Mouse (Mus musculus) heart, embryonic 16.5 days (tissue): ENCODE results near the gene Twf2. TPM values are rescaled to one million over a fixed set of nuclear protein-coding genes. Genes with fewer than 3 reads are reported as not detected.
"Not testable (repeated sequence)": the region's sequence is repeated elsewhere in the genome, so short reads cannot be mapped to it uniquely, and the experiment has no call there.

ENCODE experiments used
- ATAC-seq: fragments of 200-750 bp; cut with Nextera tagmentation; replicated peaks from 2 replicates; pipeline ENCODE4 v1.8.0; 2017; ENCODE audit warnings: moderate number of reproducible peaks; ENCODE audit not compliant: insufficient read depth, low FRiP score; ENCODE audit errors: extremely low read depth
- H3K27ac ChIP-seq: fragments of 300-500 bp; sonication (generic); 2 replicates; pipeline ENCODE4 v1.5.1; 2014; ENCODE audit warnings: mild to moderate bottlenecking, low read length, control low read depth, moderate library complexity
- H3K27me3 ChIP-seq: fragments of 300-500 bp; sonication (generic); 2 replicates; pipeline ENCODE4 v1.6.1; 2014; ENCODE audit warnings: low read length, mixed read lengths; ENCODE audit not compliant: control insufficient read depth, insufficient read depth
- H3K36me3 ChIP-seq: fragments of 300-500 bp; sonication (generic); 2 replicates; pipeline ENCODE4 v1.6.1; 2014; ENCODE audit not compliant: control insufficient read depth, insufficient read depth
- H3K4me1 ChIP-seq: fragments of 300-500 bp; sonication (generic); 2 replicates; pipeline ENCODE4 v1.6.1; 2014; ENCODE audit warnings: low read length, mixed read lengths; ENCODE audit not compliant: control insufficient read depth, insufficient read depth
- H3K4me2 ChIP-seq: fragments of 300-500 bp; sonication (generic); 2 replicates; pipeline ENCODE4 v1.6.1; 2014; ENCODE audit warnings: low read depth, mild to moderate bottlenecking, control low read depth, low read length
- H3K4me3 ChIP-seq: fragments of 300-500 bp; sonication (generic); 2 replicates; pipeline ENCODE4 v1.5.1; 2014; ENCODE audit warnings: mild to moderate bottlenecking, control low read depth, low read length
- H3K9ac ChIP-seq: fragments of 300-500 bp; sonication (generic); 2 replicates; pipeline ENCODE4 v1.6.1; 2014; ENCODE audit warnings: low read length, control low read depth
- H3K9me3 ChIP-seq: fragments of 300-500 bp; sonication (generic); replicated peaks from 2 replicates; pipeline ENCODE4 v1.6.1; 2016; ENCODE audit warnings: low read length; ENCODE audit not compliant: control insufficient read depth
- WGBS: fragments of 180-500 bp; shearing (Covaris S2); extraction: QIAGEN DNeasy Blood & Tissue Kit; methylation state at CpG from one replicate; pipeline ENCODE4 v1.1.7; 2014; 5-methylcytosine and 5-hydroxymethylcytosine counted together
- polyA plus RNA-seq: library from polyadenylated mRNA; unstranded; fragments of >200 nt; fragmentation: Nextera tagmentation; extraction: Ambion mirVana; gene quantifications from 2 replicates; pipeline ENCODE4 v1.2.1, GENCODE M21; 2015

Twf2 gene
- polyA plus RNA-seq, 1 experiment from 2014 or later, result 61.6 TPM

DNA sequence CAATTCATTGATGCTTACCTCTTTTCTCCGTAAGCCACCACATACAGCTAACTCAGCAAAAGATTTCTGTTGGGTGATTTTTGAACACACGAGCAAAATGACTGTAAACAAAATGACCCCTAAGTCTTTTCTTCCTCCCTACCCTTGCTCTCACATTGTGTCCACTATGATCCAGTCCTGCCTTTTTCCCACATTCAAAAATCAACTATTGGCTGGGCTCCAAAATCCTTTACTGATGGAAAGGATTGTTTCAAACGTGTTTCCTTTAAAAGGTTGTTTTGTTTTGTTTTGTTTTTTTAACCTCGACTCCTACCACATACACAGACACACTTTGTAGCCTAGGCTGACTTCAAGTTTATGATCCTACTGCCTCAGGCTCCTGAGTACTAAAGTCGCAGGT lies 42.5 kb upstream of the Twf2 start:
- H3K4me3 ChIP-seq, result peak overlapping the region; percentile 72
- H3K27me3 ChIP-seq, result no peaks in the 10 kb centered on the region
- peaks cover 5% of the 10 kb centered on the region; the same call in 1 of the 2 replicates for H3K4me1 ChIP-seq
- peak overlapping the region; percentile 81 for H3K9ac ChIP-seq
- 36% methylated on average over 5 of the region's 5 CpGs for WGBS
- no peaks in the 10 kb centered on the region for H3K9me3 ChIP-seq
- H3K27ac ChIP-seq, result peak overlapping the region; percentile 92
- no peaks in the 10 kb centered on the region for H3K36me3 ChIP-seq
- peak overlapping the region; percentile 65 for H3K4me2 ChIP-seq
- no peak for ATAC-seq

DNA sequence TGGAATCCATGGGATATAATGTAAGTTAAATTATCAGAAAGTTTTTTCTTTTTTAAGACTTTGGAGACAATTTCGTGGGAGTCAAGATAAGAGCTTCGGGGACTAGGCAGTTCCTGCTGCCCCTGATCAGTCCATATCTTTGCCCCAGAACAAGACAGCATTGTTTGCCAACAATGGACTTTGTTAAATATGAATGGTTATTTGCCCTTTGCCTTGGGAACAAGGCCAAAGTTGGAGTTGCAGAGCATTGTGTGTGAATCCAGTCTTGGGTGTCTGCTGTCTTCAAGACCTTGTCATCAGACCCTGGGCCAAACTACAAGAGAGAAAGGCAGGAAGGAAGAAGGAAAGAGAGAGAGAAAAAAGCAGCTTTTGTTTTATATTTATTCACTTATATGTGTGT lies 36.2 kb upstream of the Twf2 start:
- H3K9ac ChIP-seq, result no peak overlapping the region
- whole genome bisulfite sequencing, result 60% methylated on average over 2 of the region's 2 CpGs
- no peaks in the 10 kb centered on the region for H3K27me3 ChIP-seq
- no peaks in the 10 kb centered on the region for H3K9me3 ChIP-seq
- H3K27ac ChIP-seq, result no peak overlapping the region
- no peak overlapping the region for H3K4me2 ChIP-seq
- no peak for ATAC-seq
- H3K4me3 ChIP-seq, result no peak overlapping the region
- peaks cover 7% of the 10 kb centered on the region for H3K4me1 ChIP-seq
- H3K36me3 ChIP-seq, result no peaks in the 10 kb centered on the region

DNA sequence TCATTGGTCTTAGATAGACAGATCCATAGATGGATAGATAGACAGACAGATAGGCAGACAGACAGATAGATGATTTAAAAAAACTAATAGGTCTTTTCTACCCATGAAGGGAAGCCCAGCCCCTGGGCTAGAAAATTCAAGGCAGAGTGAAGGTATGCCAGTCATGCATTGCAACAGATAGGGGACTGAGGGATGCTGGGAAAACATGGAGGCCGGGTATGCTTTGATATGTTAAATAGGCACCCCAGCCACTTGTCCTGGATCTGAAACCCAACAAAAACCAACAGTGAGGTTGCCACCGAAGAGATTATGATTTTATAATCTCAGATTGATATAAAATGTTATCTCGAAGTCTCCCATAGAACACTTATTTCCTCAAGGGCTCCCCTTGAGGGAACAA lies 35.7 kb upstream of the Twf2 start:
- Histone ChIP-seq H3K4me1 (peaks cover 7% of the 10 kb centered on the region), H3K9ac (no peak overlapping the region), H3K27ac (no peak overlapping the region), H3K4me2 (no peak overlapping the region), H3K36me3 (no peaks in the 10 kb centered on the region), H3K9me3 (no peaks in the 10 kb centered on the region), H3K27me3 (no peaks in the 10 kb centered on the region), H3K4me3 (no peak overlapping the region)
- WGBS, result 69% methylated on average over 3 of the region's 3 CpGs
- no peak for ATAC-seq

DNA sequence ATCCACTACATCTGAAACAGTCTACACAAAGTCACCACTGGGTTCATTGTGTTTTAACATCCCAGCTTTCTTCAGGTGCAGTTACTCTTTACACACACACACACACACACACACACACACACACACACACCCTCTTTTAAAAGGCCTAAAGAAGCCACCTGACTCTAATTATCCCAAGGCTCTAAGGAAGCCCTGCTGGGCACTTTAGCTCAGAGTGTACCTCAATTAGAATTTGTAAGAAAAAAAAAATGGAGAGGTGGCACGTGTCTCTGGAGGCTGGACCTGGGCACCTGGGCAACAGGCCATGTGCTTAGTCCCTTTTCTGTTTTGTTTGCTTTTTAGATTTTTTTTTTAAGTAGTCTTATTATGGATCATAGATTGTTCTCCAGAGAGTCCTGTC lies 35.2 kb upstream of the Twf2 start:
- Histone ChIP-seq H3K4me3 (no peak overlapping the region), H3K9me3 (no peaks in the 10 kb centered on the region), H3K4me1 (peaks cover 7% of the 10 kb centered on the region), H3K9ac (no peak overlapping the region), H3K27ac (no peak overlapping the region), H3K27me3 (no peaks in the 10 kb centered on the region), H3K36me3 (no peaks in the 10 kb centered on the region), H3K4me2 (no peak overlapping the region)
- WGBS, result 68% methylated on average over 1 of the region's 1 CpGs
- no peak for ATAC-seq

DNA sequence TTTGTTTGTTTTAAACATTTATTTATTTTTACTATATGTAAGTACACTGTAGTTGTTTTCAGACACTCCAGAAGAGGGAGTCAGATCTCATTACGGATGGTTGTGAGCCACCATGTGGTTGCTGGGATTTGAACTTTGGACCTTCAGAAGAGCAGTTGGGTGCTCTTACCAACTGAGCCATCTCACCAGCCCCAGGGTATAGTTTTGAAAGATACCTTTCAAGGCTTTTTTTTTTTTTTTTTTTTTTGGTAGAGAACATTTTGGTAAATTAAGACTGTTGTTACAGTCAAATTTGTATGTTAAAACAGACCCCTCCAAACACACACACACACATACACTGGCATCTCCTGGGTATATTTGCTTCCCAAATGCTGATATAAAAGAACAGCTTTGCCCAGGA lies 33.9 kb upstream of the Twf2 start:
- H3K36me3 ChIP-seq, ATAC-seq, H3K27ac ChIP-seq, H3K4me2 ChIP-seq, H3K9ac ChIP-seq, H3K27me3 ChIP-seq, H3K9me3 ChIP-seq, H3K4me3 ChIP-seq: not testable (repeated sequence)
- 75% methylated on average over 1 of the region's 1 CpGs for WGBS
- H3K4me1 ChIP-seq, result peaks cover 18% of the 10 kb centered on the region

DNA sequence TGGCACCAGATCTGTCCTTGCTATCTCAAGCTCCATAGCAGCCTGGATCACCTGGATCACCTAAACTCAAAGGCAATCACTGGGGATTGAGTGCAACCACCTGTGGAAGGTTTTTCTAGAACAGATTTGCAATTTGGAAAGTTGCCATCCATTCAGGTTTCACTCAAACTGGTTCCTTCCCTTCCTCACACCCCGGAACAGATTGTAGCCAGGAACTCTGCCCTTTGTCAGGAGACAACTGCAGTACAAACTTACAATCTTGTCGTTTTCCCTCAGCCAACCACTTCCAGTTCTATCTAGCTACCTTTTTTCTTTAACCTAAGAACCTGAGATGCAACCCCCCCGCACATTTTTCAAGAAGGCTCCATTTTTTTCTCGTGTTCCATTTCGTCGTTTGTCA lies 33.0 kb upstream of the Twf2 start:
- Histone ChIP-seq H3K4me1 (peaks cover 26% of the 10 kb centered on the region), H3K27ac (no peak overlapping the region), H3K4me2 (peak overlapping the region; percentile 93), H3K27me3 (no peaks in the 10 kb centered on the region), H3K9ac (peak overlapping the region; percentile 95), H3K4me3 (peak overlapping the region; percentile 64; the same call in 1 of the 2 replicates), H3K9me3 (no peaks in the 10 kb centered on the region), H3K36me3 (no peaks in the 10 kb centered on the region)
- 33% methylated on average over 6 of the region's 6 CpGs for WGBS
- ATAC-seq, result no peak

DNA sequence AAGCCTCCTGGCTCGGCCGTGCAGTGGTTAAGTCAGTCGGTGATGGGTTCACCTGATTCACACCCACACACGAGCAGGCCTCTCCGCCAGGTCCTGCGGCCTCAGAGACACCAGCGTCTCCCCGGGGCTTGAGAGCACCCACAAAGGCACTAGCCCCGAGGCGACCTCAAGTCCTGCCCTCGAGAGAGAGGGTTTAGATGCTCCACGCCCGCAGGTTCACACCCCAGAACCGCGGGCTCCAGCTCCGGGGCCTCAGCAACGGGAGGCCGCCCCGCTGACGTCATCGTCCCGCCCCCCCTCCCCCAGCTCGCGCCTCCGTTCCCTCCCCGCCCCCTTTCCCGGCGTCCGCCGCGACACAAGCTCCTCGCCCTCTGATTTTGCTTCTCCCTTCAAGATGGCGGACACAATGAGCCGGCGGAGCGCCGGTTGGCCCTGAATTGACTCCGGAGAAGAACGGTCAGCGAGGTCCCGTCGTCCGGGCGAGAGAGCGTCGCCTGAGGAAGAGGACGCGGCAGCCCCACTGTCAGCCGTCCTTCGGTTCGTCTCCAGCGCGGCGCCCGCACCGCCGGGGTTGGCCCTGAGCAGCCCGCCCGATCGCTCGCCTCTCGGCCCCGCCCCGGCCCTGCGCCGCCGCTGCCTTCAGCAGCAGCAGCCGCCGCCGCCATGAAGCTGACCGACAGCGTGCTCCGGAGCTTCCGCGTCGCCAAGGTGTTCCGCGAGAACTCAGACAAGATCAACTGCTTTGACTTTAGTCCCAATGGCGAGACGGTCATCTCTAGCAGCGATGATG lies 32.2 kb upstream of the Twf2 start, which contains the start of gene Wdr82:
Wdr82 (plus strand) TSS at position 373 of the 790 bp plus-strand sequence.
- Histone ChIP-seq H3K9me3 (no peaks in the 10 kb centered on the region), H3K9ac (peak within 1 kb of the TSS; percentile 95), H3K4me3 (peak within 1 kb of the TSS; percentile 64), H3K4me2 (peak within 1 kb of the TSS; percentile 93), H3K27me3 (no peaks in the 10 kb centered on the region), H3K4me1 (peaks cover 34% of the 10 kb centered on the region), H3K36me3 (no peaks in the 10 kb centered on the region), H3K27ac (peak within 1 kb of the TSS; percentile 99)
- under 1% methylated on average over 81 of the region's 81 CpGs for WGBS
- peak; percentile 91 for ATAC-seq

DNA sequence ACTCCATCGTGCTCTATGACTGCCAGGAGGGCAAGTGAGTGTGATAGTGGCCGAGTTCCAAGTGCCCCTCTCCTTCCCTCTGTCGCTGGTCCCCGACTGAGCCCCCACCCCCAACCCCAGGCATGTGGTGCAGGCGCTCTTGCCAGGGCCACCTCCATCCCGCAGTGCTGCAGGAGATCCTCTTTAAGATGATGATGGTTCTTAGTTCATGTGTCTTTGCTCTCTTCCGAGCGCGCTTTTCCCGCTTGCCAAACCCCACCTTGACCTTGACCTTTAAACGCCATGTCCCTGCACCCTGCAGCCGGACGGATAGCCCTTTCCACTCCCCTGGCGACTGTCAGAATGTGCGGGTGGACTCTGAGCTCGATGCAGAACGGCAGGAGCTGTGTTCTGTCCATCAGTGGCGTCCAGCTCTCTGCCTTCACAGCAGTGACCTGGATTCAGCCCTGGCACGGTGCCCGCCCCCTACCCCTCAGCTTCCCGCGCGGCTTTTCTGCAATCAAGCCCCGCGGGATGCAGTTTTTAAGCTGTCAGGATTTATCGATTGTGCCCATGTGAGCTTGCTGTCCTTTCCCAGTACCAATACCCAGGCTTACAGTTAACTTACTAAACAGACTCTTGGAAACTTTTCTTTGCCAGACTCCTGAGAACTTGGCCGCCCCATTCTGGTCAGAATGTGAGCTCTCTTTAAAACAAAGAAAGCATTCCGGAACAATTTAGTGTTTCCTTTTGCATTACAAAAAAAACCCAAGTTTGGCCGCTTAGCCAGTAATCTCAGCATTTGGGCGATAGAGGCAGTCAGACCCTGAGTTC lies 31.4 kb upstream of the Twf2 start:
- Histone ChIP-seq H3K4me1 (peaks cover 36% of the 10 kb centered on the region), H3K27ac (peak overlapping the region; percentile 99), H3K9ac (peak overlapping the region; percentile 95), H3K27me3 (no peaks in the 10 kb centered on the region), H3K9me3 (no peaks in the 10 kb centered on the region), H3K36me3 (peaks cover 1% of the 10 kb centered on the region; the same call in 1 of the 2 replicates), H3K4me3 (peak overlapping the region; percentile 64), H3K4me2 (peak overlapping the region; percentile 62)
- 0% methylated on average over 30 of the region's 30 CpGs for WGBS
- ATAC-seq, result peak; percentile 70

DNA sequence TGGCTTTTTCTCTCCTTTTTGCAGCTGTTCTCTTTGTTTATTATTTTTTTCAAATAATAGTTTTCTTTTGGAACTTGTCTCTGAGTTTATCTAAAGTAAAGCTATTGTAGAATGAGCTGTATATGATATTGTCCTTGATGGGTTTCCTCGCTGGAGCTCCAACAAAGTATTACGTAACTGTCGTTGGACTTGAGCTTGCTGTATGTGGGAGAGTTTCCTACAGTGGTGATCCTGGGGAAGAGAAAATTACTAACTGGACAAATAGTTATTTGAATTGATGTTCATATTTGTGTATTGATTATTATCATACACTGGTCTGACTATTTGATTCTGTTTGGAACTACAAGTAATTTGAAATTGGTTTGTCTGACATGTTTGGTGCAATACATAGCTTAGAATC lies 30.4 kb upstream of the Twf2 start:
- H3K4me1 ChIP-seq, result peaks cover 37% of the 10 kb centered on the region
- no peak overlapping the region; the same call in 1 of the 2 replicates for H3K27ac ChIP-seq
- no peaks in the 10 kb centered on the region for H3K27me3 ChIP-seq
- H3K9ac ChIP-seq, result peak overlapping the region; percentile 95
- no peaks in the 10 kb centered on the region for H3K9me3 ChIP-seq
- peak overlapping the region; percentile 62 for H3K4me2 ChIP-seq
- H3K36me3 ChIP-seq, result peaks cover 7% of the 10 kb centered on the region
- no peak for ATAC-seq
- WGBS, result 2% methylated on average over 3 of the region's 3 CpGs
- peak overlapping the region; percentile 64 for H3K4me3 ChIP-seq
